Mouse (Mus musculus) hindbrain, embryonic 11.5 days (tissue): ENCODE results near the gene Gramd1b. TPM values are rescaled to one million over a fixed set of nuclear protein-coding genes. Genes with fewer than 3 reads are reported as not detected.

Experiments used
- ATAC-seq: fragments of 200-750 bp; cut with Nextera tagmentation; 2 replicates; pipeline ENCODE4 v1.8.0; 2017; ENCODE audit warnings: mild to moderate bottlenecking, moderate TSS enrichment, moderate library complexity; ENCODE audit not compliant: low FRiP score
- DNase-seq: peaks from one replicate; pipeline ENCODE4 v3.0.0-alpha.2; 2015; ENCODE audit warnings: low spot score
- H3K27ac ChIP-seq: fragments of 300-500 bp; sonication (generic); 2 replicates; pipeline ENCODE4 v1.5.1; 2014; ENCODE audit warnings: mild to moderate bottlenecking, low read depth, low read length
- H3K27me3 ChIP-seq: fragments of 300-500 bp; sonication (generic); 2 replicates; pipeline ENCODE4 v1.6.1; 2014; ENCODE audit warnings: mild to moderate bottlenecking, low read length, moderate library complexity, mixed read lengths; ENCODE audit not compliant: control insufficient read depth, insufficient read depth
- H3K36me3 ChIP-seq: fragments of 300-500 bp; sonication (generic); 2 replicates; pipeline ENCODE4 v1.6.1; 2014; ENCODE audit warnings: mild to moderate bottlenecking, low read length, moderate library complexity, mixed read lengths; ENCODE audit not compliant: control insufficient read depth, insufficient read depth
- H3K4me1 ChIP-seq: fragments of 300-500 bp; sonication (generic); replicated peaks from 2 replicates; pipeline ENCODE4 v1.6.1; 2014; ENCODE audit warnings: low read length, mixed read lengths; ENCODE audit not compliant: control insufficient read depth, insufficient read depth
- H3K4me2 ChIP-seq: fragments of 300-500 bp; sonication (generic); replicated peaks from 2 replicates; pipeline ENCODE4 v1.6.1; 2014; ENCODE audit warnings: mild to moderate bottlenecking, low read depth, low read length
- H3K4me3 ChIP-seq: fragments of 300-500 bp; sonication (generic); 2 replicates; pipeline ENCODE4 v1.5.1; 2014; ENCODE audit warnings: low read depth, low read length
- H3K9ac ChIP-seq: fragments of 300-500 bp; sonication (generic); 2 replicates; pipeline ENCODE4 v1.6.1; 2014; ENCODE audit warnings: low read depth, low read length
- H3K9me3 ChIP-seq: fragments of 300-500 bp; sonication (generic); 2 replicates; pipeline ENCODE4 v1.6.1; 2016; ENCODE audit warnings: low read length; ENCODE audit not compliant: control insufficient read depth
- WGBS: fragments of 180-500 bp; shearing (Covaris S2); extraction: QIAGEN DNeasy Blood & Tissue Kit; methylation state at CpG from one replicate; pipeline ENCODE4 v1.1.7; 2014; 5-methylcytosine and 5-hydroxymethylcytosine counted together
- polyA plus RNA-seq: library from polyadenylated mRNA; unstranded; fragments of >200 nt; fragmentation: Nextera tagmentation; extraction: Ambion mirVana; gene quantifications from 2 replicates; pipeline ENCODE4 v1.2.1, GENCODE M21; 2014

The Gramd1b gene
- polyA plus RNA-seq, 1 experiment from 2014 or later: 5.1 TPM

DNA sequence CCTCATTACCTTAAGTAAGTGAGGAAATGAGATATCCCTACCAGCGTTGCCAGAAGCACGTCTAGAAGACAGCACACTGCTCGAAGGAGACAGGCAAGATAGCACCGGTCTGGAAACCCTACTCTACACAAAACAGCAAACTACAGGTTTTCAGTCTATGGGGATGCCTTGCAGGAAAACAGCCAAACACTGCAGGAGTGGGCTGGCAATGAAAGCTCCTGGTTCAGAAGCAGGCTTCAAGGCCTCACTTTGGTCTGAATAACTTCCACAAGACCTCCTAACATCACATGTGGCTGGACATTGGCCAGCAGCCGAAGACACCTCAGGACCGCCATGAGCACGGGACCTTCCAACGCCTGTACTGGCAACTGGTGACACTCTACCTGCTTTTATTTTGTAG lies 175.8 kb downstream of the Gramd1b start:
- H3K4me1 ChIP-seq: no peaks in the 10 kb centered on the region; the same call in 1 of the 2 replicates
- H3K36me3 ChIP-seq: no peaks in the 10 kb centered on the region
- ATAC-seq: no peak
- no peak overlapping the region for H3K4me3 ChIP-seq
- H3K9ac ChIP-seq: no peak overlapping the region
- no peak overlapping the region for H3K4me2 ChIP-seq
- H3K9me3 ChIP-seq: no peaks in the 10 kb centered on the region
- 93% methylated on average over 8 of the region's 8 CpGs for WGBS
- DNase-seq: no peak
- no peak overlapping the region for H3K27ac ChIP-seq
- H3K27me3 ChIP-seq: no peaks in the 10 kb centered on the region

DNA sequence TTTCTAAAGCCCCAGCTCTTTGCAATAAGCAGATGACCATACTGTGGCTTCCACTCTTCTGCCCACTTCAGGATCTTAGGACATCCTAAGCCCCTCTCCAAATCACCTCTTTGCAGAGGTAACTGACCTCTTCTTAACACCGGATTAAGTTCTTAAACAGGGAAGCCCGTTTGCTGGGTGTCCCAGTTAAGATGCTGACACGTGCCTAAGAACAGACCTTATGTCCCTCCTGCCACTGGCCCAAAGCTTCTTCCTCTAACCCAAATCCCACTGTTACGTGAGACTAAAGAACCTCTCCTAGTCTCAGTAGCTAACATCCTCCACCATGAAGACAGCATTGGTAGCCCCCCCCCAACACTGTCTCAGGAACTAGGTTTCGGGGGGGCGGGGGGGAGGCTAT lies 177.6 kb downstream of the Gramd1b start:
- Histone ChIP-seq H3K9ac (no peak overlapping the region), H3K4me2 (no peak overlapping the region), H3K36me3 (no peaks in the 10 kb centered on the region), H3K27me3 (no peaks in the 10 kb centered on the region), H3K27ac (no peak overlapping the region), H3K4me3 (no peak overlapping the region), H3K9me3 (no peaks in the 10 kb centered on the region), H3K4me1 (no peaks in the 10 kb centered on the region; the same call in 1 of the 2 replicates)
- no peak for ATAC-seq
- no peak for DNase-seq
- WGBS: 83% methylated on average over 6 of the region's 6 CpGs

- 25% methylated on average over 7 of the region's 7 CpGs for WGBS
- no peak overlapping the region for H3K4me3 ChIP-seq
- ATAC-seq (no peak), DNase-seq (peak; percentile 70)
- no peak overlapping the region for H3K4me2 ChIP-seq
- H3K4me1 ChIP-seq: 0 out of 2 replicates have a peak, but pooled peaks cover 6% of the 10 kb centered on the region
- H3K27me3 ChIP-seq: no peaks in the 10 kb centered on the region
- no peak overlapping the region for H3K9ac ChIP-seq
- H3K27ac ChIP-seq: no peak overlapping the region
- H3K36me3 ChIP-seq: no peaks in the 10 kb centered on the region
- H3K9me3 ChIP-seq: no peaks in the 10 kb centered on the region
These were observed 180.5 kb downstream of the Gramd1b start for GRCm38 (mm10) chr9:40350640-40351039.

- DNase-seq: no peak
- H3K9ac ChIP-seq: no peak overlapping the region
- 0 out of 2 replicates have a peak, but pooled peaks cover 6% of the 10 kb centered on the region for H3K4me1 ChIP-seq
- no peak for ATAC-seq
- no peak overlapping the region for H3K27ac ChIP-seq
- H3K4me2 ChIP-seq: no peak overlapping the region
- no peaks in the 10 kb centered on the region for H3K36me3 ChIP-seq
- H3K9me3 ChIP-seq: no peaks in the 10 kb centered on the region
- no peaks in the 10 kb centered on the region for H3K27me3 ChIP-seq
- no peak overlapping the region for H3K4me3 ChIP-seq
- 46% methylated on average over 2 of the region's 2 CpGs for WGBS
These were observed 181.1 kb downstream of the Gramd1b start for GRCm38 (mm10) chr9:40350052-40350451.

GRCm38 (mm10) chr9:40349554-40349953 lies 181.6 kb downstream of the Gramd1b start:
- no peak overlapping the region for H3K9ac ChIP-seq
- no peak overlapping the region for H3K4me3 ChIP-seq
- 0 out of 2 replicates have a peak, but pooled peaks cover 6% of the 10 kb centered on the region for H3K4me1 ChIP-seq
- no peak for ATAC-seq
- no peak for DNase-seq
- no peaks in the 10 kb centered on the region for H3K9me3 ChIP-seq
- no peak overlapping the region for H3K27ac ChIP-seq
- WGBS: 80% methylated on average over 4 of the region's 4 CpGs
- no peak overlapping the region for H3K4me2 ChIP-seq
- no peaks in the 10 kb centered on the region for H3K36me3 ChIP-seq
- H3K27me3 ChIP-seq: no peaks in the 10 kb centered on the region

DNA sequence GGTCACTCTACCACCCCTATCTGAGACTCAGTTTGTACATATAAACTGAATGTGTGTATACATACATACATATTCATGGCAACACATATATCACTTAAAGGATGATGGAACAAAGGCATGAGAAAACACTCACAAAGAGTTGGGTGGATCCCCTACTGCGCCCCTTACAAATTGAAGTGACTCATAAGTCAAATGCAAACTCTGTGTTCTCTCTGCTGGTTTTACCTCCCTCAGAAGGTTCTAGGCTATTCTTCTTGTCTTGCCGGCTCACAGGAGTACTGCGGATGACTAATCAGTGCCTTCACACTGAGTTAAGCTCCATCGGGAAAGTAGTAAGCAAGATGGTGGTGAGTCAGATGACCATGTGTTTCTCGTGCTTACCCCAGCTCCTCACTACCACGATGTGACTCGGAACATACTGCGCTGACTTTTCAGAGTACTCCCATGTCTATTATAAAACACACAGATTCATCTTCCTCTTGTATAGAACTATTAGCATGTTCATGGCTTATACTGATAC lies 182.4 kb downstream of the Gramd1b start:
- ATAC-seq (no peak), DNase-seq (no peak)
- H3K4me3 ChIP-seq: no peak overlapping the region
- H3K27ac ChIP-seq: no peak overlapping the region
- H3K9me3 ChIP-seq: no peaks in the 10 kb centered on the region
- no peak overlapping the region for H3K9ac ChIP-seq
- 0 out of 2 replicates have a peak, but pooled peaks cover 6% of the 10 kb centered on the region for H3K4me1 ChIP-seq
- H3K27me3 ChIP-seq: no peaks in the 10 kb centered on the region
- H3K36me3 ChIP-seq: no peaks in the 10 kb centered on the region
- WGBS: 94% methylated on average over 8 of the region's 8 CpGs
- no peak overlapping the region for H3K4me2 ChIP-seq

DNA sequence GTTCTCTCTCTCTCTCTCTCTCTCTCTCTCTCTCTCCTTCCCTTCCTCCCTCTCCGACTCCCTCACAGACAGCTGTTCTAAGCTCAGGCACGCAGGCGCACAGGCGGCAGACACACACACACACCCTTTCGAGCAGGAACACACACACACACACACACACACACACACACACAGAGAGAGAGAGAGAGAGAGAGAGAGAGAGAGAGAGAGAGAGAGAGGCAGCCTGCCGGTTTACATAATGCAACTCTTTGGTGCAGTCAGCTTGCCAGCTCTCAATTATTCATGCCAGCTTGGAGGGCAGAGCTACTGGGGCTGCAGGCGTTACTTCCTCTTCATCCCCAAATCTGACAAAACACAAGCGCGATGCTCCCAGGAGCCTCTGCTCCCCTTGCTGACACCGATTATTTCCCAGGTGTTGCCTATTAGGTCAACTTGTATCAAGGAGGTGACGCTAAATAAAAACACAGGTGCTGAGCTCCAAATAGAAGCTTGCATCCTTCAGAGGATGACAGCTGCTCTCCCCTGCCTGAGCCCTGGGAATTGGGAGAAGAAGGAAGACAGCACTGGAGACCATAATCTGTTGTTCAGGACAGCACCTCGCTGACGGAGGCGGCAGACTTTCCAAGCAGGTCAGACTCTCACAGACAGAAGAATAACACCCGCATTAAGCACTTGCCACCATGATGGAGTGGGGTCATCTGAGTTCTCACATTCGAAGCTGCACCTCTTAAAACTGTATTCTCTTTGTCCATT lies 184.8 kb downstream of the Gramd1b start:
- Histone ChIP-seq H3K4me3 (peak overlapping the region; percentile 16; the same call in 1 of the 2 replicates), H3K9me3 (no peaks in the 10 kb centered on the region), H3K4me1 (0 out of 2 replicates have a peak, but pooled peaks cover 6% of the 10 kb centered on the region), H3K4me2 (peak overlapping the region; percentile 39), H3K27me3 (no peaks in the 10 kb centered on the region), H3K27ac (0 out of 2 replicates have a peak overlapping the region, but pooled peaks have one; percentile 42), H3K9ac (peak overlapping the region; percentile 11; the same call in 1 of the 2 replicates), H3K36me3 (no peaks in the 10 kb centered on the region)
- ATAC-seq (peak; percentile 78), DNase-seq (peak; percentile 45)
- 21% methylated on average over 16 of the region's 16 CpGs for WGBS

DNA sequence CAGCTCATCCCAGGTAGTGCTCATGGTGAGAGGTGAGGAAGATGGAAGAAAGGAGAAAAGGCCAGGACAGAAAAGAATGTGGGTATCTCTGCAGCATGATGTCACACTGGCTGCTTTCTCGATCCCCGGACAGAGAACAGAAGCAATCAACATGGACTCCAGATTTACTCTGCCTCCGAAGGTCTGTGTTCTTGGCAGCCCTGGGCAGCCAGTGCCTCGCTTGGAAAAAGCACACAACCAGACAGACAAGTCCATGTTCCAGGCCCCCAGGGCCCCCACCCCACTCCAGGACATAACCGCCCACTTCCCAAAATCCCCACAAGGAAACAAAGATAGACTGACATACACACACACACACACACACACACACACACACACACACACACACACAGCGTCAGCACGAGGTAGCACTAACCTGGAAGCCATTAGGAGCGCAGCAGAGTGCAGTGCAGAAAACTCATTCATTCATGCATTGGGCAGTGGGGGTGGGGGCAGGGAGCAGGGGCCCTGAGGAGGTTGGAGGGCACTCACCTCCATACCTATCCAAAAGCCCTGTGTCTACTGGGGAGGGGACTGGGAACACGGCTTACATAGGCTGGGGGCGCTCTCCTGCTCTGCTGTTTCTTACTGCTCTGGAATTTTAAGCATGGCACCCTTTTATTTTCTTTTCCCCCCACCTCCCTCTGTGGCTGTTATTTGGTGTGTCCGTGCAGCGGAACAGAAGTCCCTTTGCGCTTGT lies 185.5 kb downstream of the Gramd1b start:
- H3K4me2 ChIP-seq: peak overlapping the region; percentile 39
- DNase-seq: no peak
- H3K9ac ChIP-seq: peak overlapping the region; percentile 11; the same call in 1 of the 2 replicates
- no peaks in the 10 kb centered on the region for H3K36me3 ChIP-seq
- 0 out of 2 replicates have a peak, but pooled peaks cover 6% of the 10 kb centered on the region for H3K4me1 ChIP-seq
- H3K27ac ChIP-seq: 0 out of 2 replicates have a peak overlapping the region, but pooled peaks have one; percentile 36
- 0 out of 2 replicates have a peak overlapping the region, but pooled peaks have one; percentile 16 for H3K4me3 ChIP-seq
- WGBS: 42% methylated on average over 11 of the region's 13 CpGs
- no peaks in the 10 kb centered on the region for H3K9me3 ChIP-seq
- no peaks in the 10 kb centered on the region for H3K27me3 ChIP-seq
- peak; percentile 74 for ATAC-seq
